Mouse (Mus musculus) hindbrain, embryonic 14.5 days (tissue): ENCODE results near the gene Strip2. TPM values are rescaled to one million over a fixed set of nuclear protein-coding genes. Genes with fewer than 3 reads are reported as not detected.

ENCODE experiments used
- microRNA-seq: library from miRNA; unstranded; fragments of <30 nt; microRNA quantifications from one replicate; pipeline ENCODE4, GENCODE M21; 2016
- polyA plus RNA-seq: library from polyadenylated mRNA; unstranded; fragments of >200 nt; fragmentation: Nextera tagmentation; extraction: Ambion mirVana; gene quantifications from 2 replicates; pipeline ENCODE4 v1.2.1, GENCODE M21; 2014

The Strip2 gene
- polyA plus RNA-seq, 1 experiment from 2014 or later = 6.1 TPM

Small RNAs within 50 kb of the gene (microRNA-seq; reads per million reads assigned to microRNA genes)
- not detected for gene Gm23049

Other genes starting within 250 kb of the Strip2 start
- gene Tspan33, start 222.8 kb upstream of the Strip2 start, polyA plus RNA-seq = 7.9 and 8.6 TPM in 2 replicates
- gene Smo, start 181.5 kb upstream of the Strip2 start, polyA plus RNA-seq = 13.9 and 15.6 TPM in 2 replicates
- gene Ahcyl2, start 149.0 kb upstream of the Strip2 start, polyA plus RNA-seq = 24.2 and 27.1 TPM in 2 replicates
- gene Nrf1, start 131.0 kb downstream of the Strip2 start, polyA plus RNA-seq = 33.2 and 34.4 TPM in 2 replicates